Mouse (Mus musculus) embryonic fibroblast, embryonic 13.5 days (primary cell): ENCODE measurements at regions not wholly inside any gene's neighbourhood (a gene's known extent, or its start where the extent isn't known, plus 50 kb on each side); places are given as distances from the start of the nearest gene placed in this dataset.

Source experiments
- H3K27ac ChIP-seq: 2 replicates; pipeline ENCODE4 v1.5.1; 2012; ENCODE audit warnings: low read length, control low read depth, inconsistent platforms; ENCODE audit not compliant: insufficient read depth
- H3K4me1 ChIP-seq: 2 replicates; pipeline ENCODE4 v1.6.1; 2011; ENCODE audit warnings: low read length; ENCODE audit not compliant: control insufficient read depth, insufficient read depth
- H3K4me3 ChIP-seq: 2 replicates; pipeline ENCODE4 v1.5.1; 2011; ENCODE audit warnings: mild to moderate bottlenecking, control low read depth, low read length; ENCODE audit not compliant: insufficient read depth
- CTCF ChIP-seq: IDR thresholded peaks from 2 replicates; pipeline ENCODE4 v1.5.1; 2011; ENCODE audit warnings: mild to moderate bottlenecking, control low read depth, low read length, moderate library complexity, borderline replicate concordance; ENCODE audit not compliant: insufficient read depth
- POLR2A ChIP-seq: IDR thresholded peaks from 2 replicates; pipeline ENCODE4 v1.6.1; 2011; ENCODE audit warnings: low read depth, mild to moderate bottlenecking, control low read depth, low read length, moderate library complexity

GRCm38 (mm10) chr13:101019272-101019676 is 186.0 kb upstream of the Slc30a5 start:
- H3K27ac ChIP-seq = no peak overlapping the region
- no peak overlapping the region for H3K4me3 ChIP-seq
- TF ChIP-seq POLR2A (no peak), CTCF (no peak)
- no peaks in the 10 kb centered on the region for H3K4me1 ChIP-seq

GRCm38 (mm10) chr13:101017041-101017440 is 183.8 kb upstream of the Slc30a5 start:
- no peaks in the 10 kb centered on the region for H3K4me1 ChIP-seq
- H3K4me3 ChIP-seq = no peak overlapping the region
- H3K27ac ChIP-seq = no peak overlapping the region
- TF ChIP-seq CTCF = no peak

- TF ChIP-seq CTCF (no peak), POLR2A (no peak)
- Histone ChIP-seq H3K4me1 (no peaks in the 10 kb centered on the region), H3K4me3 (no peak overlapping the region), H3K27ac (no peak overlapping the region)
Observed at GRCm38 (mm10) chr13:101016181-101016580, 183.0 kb upstream of the Slc30a5 start.

- TF ChIP-seq POLR2A (no peak), CTCF (no peak)
- H3K4me1 ChIP-seq = no peaks in the 10 kb centered on the region
- H3K4me3 ChIP-seq = no peak overlapping the region
- H3K27ac ChIP-seq = no peak overlapping the region
Observed at GRCm38 (mm10) chr13:101015435-101015834, 182.2 kb upstream of the Slc30a5 start.

GRCm38 (mm10) chr13:101013604-101014003 is 180.4 kb upstream of the Slc30a5 start:
- TF ChIP-seq POLR2A (no peak), CTCF (no peak)

GRCm38 (mm10) chr13:100990646-100991045 is 157.4 kb upstream of the Slc30a5 start:
- H3K27ac ChIP-seq = no peak overlapping the region
- H3K4me1 ChIP-seq = no peaks in the 10 kb centered on the region
- TF ChIP-seq POLR2A = no peak
- no peak for TF ChIP-seq CTCF
- no peak overlapping the region for H3K4me3 ChIP-seq

More at GRCm38 (mm10) chr13:101013604-101014003, 180.4 kb upstream of the Slc30a5 start:
- Histone ChIP-seq H3K4me3 (no peak overlapping the region), H3K27ac (no peak overlapping the region), H3K4me1 (no peaks in the 10 kb centered on the region)

- H3K27ac ChIP-seq = no peak overlapping the region
- no peaks in the 10 kb centered on the region for H3K4me1 ChIP-seq
- TF ChIP-seq CTCF (no peak), POLR2A (no peak)
- H3K4me3 ChIP-seq = no peak overlapping the region
Observed at GRCm38 (mm10) chr13:100988671-100989531, 155.7 kb upstream of the Slc30a5 start.

GRCm38 (mm10) chr13:100988116-100988515 is 154.9 kb upstream of the Slc30a5 start:
- Histone ChIP-seq H3K27ac (no peak overlapping the region), H3K4me3 (no peak overlapping the region), H3K4me1 (no peaks in the 10 kb centered on the region)
- TF ChIP-seq CTCF (no peak), POLR2A (no peak)

- TF ChIP-seq POLR2A (no peak), CTCF (no peak)
- Histone ChIP-seq H3K4me1 (no peaks in the 10 kb centered on the region; the same call in 1 of the 2 replicates), H3K4me3 (no peak overlapping the region), H3K27ac (no peak overlapping the region)
Observed at GRCm38 (mm10) chr13:100975741-100976140, 142.5 kb upstream of the Slc30a5 start.

- Histone ChIP-seq H3K4me1 (no peaks in the 10 kb centered on the region; the same call in 1 of the 2 replicates), H3K27ac (peak overlapping the region; percentile 79; the same call in 1 of the 2 replicates), H3K4me3 (no peak overlapping the region)
- TF ChIP-seq CTCF (no peak), POLR2A (no peak)
Observed at GRCm38 (mm10) chr13:100971080-100972017, 138.1 kb upstream of the Slc30a5 start.
